Mouse (Mus musculus) C2C12 (cell line): ENCODE data around the gene Ptgr1. TPM values are rescaled to one million over a fixed set of nuclear protein-coding genes. Genes with fewer than 3 reads are reported as not detected.

Experiments
- H3K27me3 ChIP-seq: one replicate; pipeline ENCODE4 v1.6.1; 2011; ENCODE audit not compliant: control insufficient read depth, insufficient read depth, insufficient read length
- H3K36me3 ChIP-seq: one replicate; pipeline ENCODE4 v1.6.1; 2011; ENCODE audit not compliant: control insufficient read depth, insufficient read depth
- H3K4me3 ChIP-seq: one replicate; pipeline ENCODE4 v1.5.1; 2011; ENCODE audit warnings: mild to moderate bottlenecking, control low read depth; ENCODE audit not compliant: poor library complexity, insufficient read depth, severe bottlenecking
- H3K79me2 ChIP-seq: one replicate; pipeline ENCODE4 v1.6.1; 2011; ENCODE audit not compliant: control insufficient read depth, insufficient read depth
- H3K79me3 ChIP-seq: one replicate; pipeline ENCODE4 v1.6.1; 2011; ENCODE audit warnings: low read depth, control low read depth
- H3ac ChIP-seq: one replicate; pipeline ENCODE3; 2011; ENCODE audit warnings: low read depth; ENCODE audit not compliant: control insufficient read depth, insufficient read length
- CEBPB ChIP-seq: IDR thresholded peaks from one replicate; pipeline ENCODE4 v1.6.1; 2011; ENCODE audit warnings: low read depth, mild to moderate bottlenecking, control low read depth, moderate library complexity
- CTCF ChIP-seq: IDR thresholded peaks from one replicate; pipeline ENCODE4 v1.5.1; 2011; ENCODE audit not compliant: control insufficient read depth, insufficient read depth, insufficient read length
- FOSL1 ChIP-seq: IDR thresholded peaks from one replicate; pipeline ENCODE4 v1.8.0; 2011; ENCODE audit warnings: mild to moderate bottlenecking, low read length; ENCODE audit not compliant: poor library complexity, insufficient read depth, severe bottlenecking
- MAX ChIP-seq: IDR thresholded peaks from one replicate; pipeline ENCODE4 v1.6.1; 2011; ENCODE audit warnings: mild to moderate bottlenecking, control low read depth
- MYOD1 ChIP-seq: IDR thresholded peaks from one replicate; pipeline ENCODE4 v1.6.1; 2011; ENCODE audit warnings: low read depth; ENCODE audit not compliant: control insufficient read depth, insufficient read length
- MYOG ChIP-seq: IDR thresholded peaks from one replicate; pipeline ENCODE4 v1.6.1; 2011; ENCODE audit not compliant: control insufficient read depth, insufficient read length; ENCODE audit errors: extremely low read depth
- USF1 ChIP-seq: IDR thresholded peaks from one replicate; pipeline ENCODE4 v1.6.1; 2011; ENCODE audit warnings: low read depth, mild to moderate bottlenecking, control low read depth, moderate library complexity
- polyA plus RNA-seq: library from polyadenylated mRNA; unstranded; fragments of >200 nt; fragmentation: generic; extraction: Trizol; gene quantifications from one replicate; pipeline ENCODE4 v1.2.1, GENCODE M21; 2012; ENCODE audit warnings: missing spikeins

The Ptgr1 gene
- polyA plus RNA-seq, 1 experiment, result 39.6 TPM

- Histone ChIP-seq H3K4me3 (no peak overlapping the region), H3K36me3 (no peaks in the 10 kb centered on the region), H3K79me3 (no peaks in the 10 kb centered on the region), H3K79me2 (no peaks in the 10 kb centered on the region), H3K27me3 (peaks cover 26% of the 10 kb centered on the region), H3ac (no peak overlapping the region)
- TF ChIP-seq MYOG (no peak), MYOD1 (no peak), MAX (no peak), USF1 (no peak), CEBPB (no peak), CTCF (no peak), FOSL1 (no peak)
Observed at GRCm38 (mm10) chr4:58942942-58943341, 44.0 kb downstream of the Ptgr1 start.

DNA sequence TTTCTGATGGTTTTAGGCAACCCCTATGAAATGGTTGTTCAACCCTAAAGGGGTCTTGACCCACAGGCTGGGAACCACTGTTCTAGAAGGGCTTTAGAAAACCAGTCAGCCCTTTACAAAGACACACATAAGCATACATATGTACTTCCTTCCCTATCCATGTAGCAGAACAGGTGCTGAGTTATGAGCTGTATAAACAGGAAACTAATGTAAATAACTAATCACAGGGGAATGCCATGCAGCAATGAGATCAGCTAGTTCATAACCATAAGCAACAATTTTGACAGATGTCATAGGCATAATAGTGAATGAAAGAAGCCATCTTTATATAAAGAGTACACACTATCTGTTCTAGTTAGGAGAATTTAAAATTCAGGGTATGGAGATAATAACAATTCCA, 45.3 kb downstream of the Ptgr1 start:
- no peaks in the 10 kb centered on the region for H3K36me3 ChIP-seq
- no peak overlapping the region for H3ac ChIP-seq
- H3K79me2 ChIP-seq, result no peaks in the 10 kb centered on the region
- peaks cover 26% of the 10 kb centered on the region for H3K27me3 ChIP-seq
- no peaks in the 10 kb centered on the region for H3K79me3 ChIP-seq
- H3K4me3 ChIP-seq, result no peak overlapping the region
- no peak for TF ChIP-seq MYOG
- TF ChIP-seq CEBPB, result no peak
- TF ChIP-seq CTCF, result no peak
- no peak for TF ChIP-seq MYOD1
- TF ChIP-seq MAX, result no peak
- no peak for TF ChIP-seq FOSL1
- no peak for TF ChIP-seq USF1

DNA sequence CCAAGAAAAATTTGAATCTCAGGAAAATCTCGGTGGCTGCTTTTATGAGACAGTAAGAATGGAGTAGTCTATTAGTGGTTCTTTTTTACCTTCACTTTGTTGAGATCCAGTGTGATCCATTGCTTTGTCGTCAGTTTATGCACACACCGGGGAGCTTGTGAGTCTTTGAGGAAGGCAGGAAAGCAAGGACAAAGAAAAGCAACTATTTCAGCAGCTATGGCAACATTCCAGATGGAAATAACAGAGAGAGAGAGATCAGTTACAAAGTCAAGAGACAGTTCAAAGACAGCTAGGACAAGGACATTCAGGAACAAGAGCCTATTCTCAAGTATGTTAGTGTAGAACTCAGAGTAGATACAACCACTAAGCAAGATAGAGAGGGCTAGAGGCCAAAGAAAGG, 51.1 kb downstream of the Ptgr1 start:
- Histone ChIP-seq H3K36me3 (no peaks in the 10 kb centered on the region), H3K79me3 (no peaks in the 10 kb centered on the region), H3K4me3 (no peak overlapping the region), H3K27me3 (peaks cover 4% of the 10 kb centered on the region), H3ac (no peak overlapping the region), H3K79me2 (no peaks in the 10 kb centered on the region)
- TF ChIP-seq CEBPB (no peak), USF1 (no peak), MYOG (no peak), MAX (no peak)

GRCm38 (mm10) chr4:58934746-58935476, 52.0 kb downstream of the Ptgr1 start:
- H3K79me2 ChIP-seq, result no peaks in the 10 kb centered on the region
- H3K79me3 ChIP-seq, result no peaks in the 10 kb centered on the region
- no peak overlapping the region for H3K4me3 ChIP-seq
- peaks cover 4% of the 10 kb centered on the region for H3K27me3 ChIP-seq
- TF ChIP-seq MYOG, result no peak
- TF ChIP-seq FOSL1, result no peak
- TF ChIP-seq CEBPB, result no peak
- TF ChIP-seq USF1, result no peak
- TF ChIP-seq MYOD1, result no peak
- no peak for TF ChIP-seq MAX
- no peak for TF ChIP-seq CTCF
- H3K36me3 ChIP-seq, result no peaks in the 10 kb centered on the region
- H3ac ChIP-seq, result no peak overlapping the region

DNA sequence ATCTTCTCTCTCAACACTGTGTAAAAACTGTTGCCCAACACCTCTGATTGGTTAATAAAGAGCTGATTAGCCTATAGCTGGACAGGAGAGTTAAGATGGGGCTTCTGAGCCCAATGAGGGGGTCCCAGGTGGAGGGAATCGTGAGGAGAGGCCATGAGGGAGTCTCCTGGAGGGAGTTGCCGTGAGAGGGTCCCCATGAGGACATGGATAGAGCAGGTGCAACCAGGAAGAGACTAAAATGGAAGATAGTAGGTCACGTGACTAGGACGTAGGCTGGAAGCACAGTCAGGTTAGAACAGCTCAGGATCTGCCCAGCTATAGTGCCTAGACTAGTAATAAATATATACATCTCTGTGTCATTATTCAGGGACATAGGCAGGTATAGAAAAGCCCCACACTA, 52.6 kb downstream of the Ptgr1 start:
- TF ChIP-seq MAX, result no peak
- no peak for TF ChIP-seq USF1
- no peak for TF ChIP-seq FOSL1
- no peak for TF ChIP-seq MYOD1
- TF ChIP-seq CTCF, result no peak
- TF ChIP-seq MYOG, result no peak
- no peak for TF ChIP-seq CEBPB
- no peak overlapping the region for H3ac ChIP-seq

More for the DNA sequence above, 52.6 kb downstream of the Ptgr1 start:
- no peaks in the 10 kb centered on the region for H3K79me3 ChIP-seq
- H3K27me3 ChIP-seq, result peaks cover 4% of the 10 kb centered on the region
- no peaks in the 10 kb centered on the region for H3K79me2 ChIP-seq
- no peaks in the 10 kb centered on the region for H3K36me3 ChIP-seq
- no peak overlapping the region for H3K4me3 ChIP-seq
